Mouse (Mus musculus): ENCODE measurements around the gene Actl6a.

DNA sequence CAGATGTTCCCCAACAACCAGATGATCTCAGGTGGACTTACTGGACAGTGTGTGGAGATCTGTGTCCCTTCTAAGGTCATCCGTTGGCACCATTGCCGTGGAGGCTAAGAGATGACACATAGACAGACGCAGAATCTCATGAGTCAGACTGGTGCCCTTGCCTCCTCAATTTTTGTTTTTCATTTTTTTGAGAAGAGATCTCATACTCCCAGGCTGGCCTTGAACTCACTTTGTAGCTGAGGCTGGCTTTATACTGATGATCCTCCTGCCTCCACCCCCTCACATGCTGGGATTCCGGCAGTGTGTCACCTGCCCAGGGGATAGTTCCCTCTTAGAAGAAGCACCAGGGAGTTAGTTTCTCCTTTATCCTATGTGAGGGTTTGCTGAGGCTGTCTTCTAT lies 35.9 kb upstream of the Actl6a start:
- TF ChIP-seq POLR2A (IDR thresholded peaks at IDR 0.05; ENCODE audit: borderline replicate concordance, low read depth, low read length), result no peak
- TF ChIP-seq CTCF (IDR thresholded peaks at IDR 0.05; ENCODE audit: low read depth, low read length), result no peak
